Mouse (Mus musculus) gonadal fat pad, adult 2 months (tissue): ENCODE data around the gene Tmem150c. TPM values are rescaled to one million over a fixed set of nuclear protein-coding genes. Genes with fewer than 3 reads are reported as not detected.

ENCODE experiments used
- DNase-seq: peaks from one replicate; pipeline ENCODE4 v3.0.0-alpha.2; 2012; ENCODE audit warnings: low read depth
- polyA plus RNA-seq: library from polyadenylated mRNA; depleted of rRNA; stranded (reverse); fragments of >200 nt; gene quantifications from 2 replicates; pipeline ENCODE4 v1.2.3, GENCODE M21; 2012; rRNA removed

Gene Tmem150c
- polyA plus RNA-seq: 103 and 164 TPM in 2 replicates

DNA sequence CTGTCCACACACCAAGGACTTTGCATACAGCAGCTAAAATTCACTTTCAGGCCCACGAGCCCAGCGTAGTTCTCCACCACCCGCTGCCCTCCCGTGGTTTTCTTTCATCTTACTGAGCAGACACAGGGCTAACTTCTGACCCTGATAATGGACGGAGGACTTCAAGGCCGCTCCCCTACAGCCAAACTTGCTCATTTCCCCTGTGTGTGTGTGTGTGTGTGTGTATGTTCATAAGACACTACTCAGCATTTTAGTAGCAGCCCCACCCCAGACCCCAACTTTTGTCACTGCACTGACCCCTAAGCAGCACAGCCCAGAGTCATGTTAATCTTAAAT, at the start of gene Tmem150c:
Tmem150c (minus strand) TSS at position 171 of the 336 bp plus-strand sequence.
- no peak for DNase-seq

DNA sequence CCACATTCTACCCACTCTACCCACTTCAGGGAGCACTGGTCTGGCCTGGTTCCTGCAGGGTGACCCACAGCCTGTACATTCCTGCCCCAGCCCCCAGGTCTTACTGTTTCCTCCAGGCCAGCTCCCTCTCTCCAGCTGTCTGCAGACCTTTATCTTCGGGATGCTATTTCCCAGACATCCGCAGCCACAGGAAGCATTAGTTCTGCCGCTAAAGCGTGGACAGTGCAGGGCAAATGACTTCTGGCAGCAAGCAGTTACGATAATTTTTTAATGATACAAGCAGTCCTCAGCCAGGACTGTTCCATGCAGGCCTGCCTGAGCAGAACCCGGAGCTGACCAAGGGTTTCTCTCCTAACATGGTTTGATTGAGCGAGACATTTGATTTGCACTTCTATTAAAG, 49.5 kb upstream of the Tmem150c start:
- DNase-seq: no peak

DNA sequence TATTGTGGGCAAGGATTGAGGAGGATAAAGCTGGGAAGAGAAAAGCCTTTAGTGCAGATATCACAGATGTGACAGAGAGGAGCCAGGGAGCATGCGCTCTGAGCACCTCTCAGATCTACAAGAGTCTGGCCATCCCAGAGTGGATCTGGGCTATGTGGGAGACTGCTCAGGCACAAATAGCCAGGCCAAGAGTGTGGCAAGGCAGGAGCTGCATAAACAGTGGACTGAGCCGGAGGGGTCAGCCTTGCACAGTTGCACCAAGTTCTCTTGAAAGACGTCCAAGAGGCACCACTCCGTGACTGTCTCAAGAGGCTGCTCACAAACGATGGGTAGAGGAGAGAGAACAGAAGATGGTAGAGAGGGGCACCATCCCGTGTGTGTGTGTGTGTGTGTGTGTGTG, 47.1 kb upstream of the Tmem150c start:
- no peak for DNase-seq

DNA sequence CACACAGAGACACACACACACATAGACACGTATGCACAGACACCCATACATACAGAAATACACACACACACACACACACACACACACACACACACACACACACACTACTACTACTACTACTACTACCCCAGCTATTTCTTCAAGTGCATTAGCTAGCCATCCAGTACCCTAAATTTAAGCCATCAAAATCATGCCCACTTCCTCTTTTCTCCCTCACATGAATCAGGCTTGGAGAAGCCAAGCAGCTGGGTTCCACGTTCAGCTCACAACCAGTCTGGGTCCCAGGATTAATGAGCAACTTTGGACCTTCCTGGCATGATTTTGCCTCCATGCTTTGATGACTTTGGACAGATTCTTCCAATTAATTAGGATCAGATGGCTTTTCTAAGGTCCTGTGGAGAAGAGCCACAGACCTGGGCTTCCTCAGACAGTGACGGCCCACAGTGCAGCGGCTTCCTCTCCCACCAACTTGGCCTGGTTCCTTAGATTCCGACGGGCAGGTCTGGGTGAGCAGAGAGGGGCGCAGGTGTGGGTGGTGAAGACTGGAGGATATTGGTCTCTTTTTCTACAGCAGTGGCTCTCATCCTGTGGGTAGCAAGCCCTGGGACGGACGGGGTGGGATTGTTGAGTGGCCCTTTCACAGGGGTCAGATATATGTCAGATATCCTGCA, 46.0 kb upstream of the Tmem150c start:
- DNase-seq: no peak

DNA sequence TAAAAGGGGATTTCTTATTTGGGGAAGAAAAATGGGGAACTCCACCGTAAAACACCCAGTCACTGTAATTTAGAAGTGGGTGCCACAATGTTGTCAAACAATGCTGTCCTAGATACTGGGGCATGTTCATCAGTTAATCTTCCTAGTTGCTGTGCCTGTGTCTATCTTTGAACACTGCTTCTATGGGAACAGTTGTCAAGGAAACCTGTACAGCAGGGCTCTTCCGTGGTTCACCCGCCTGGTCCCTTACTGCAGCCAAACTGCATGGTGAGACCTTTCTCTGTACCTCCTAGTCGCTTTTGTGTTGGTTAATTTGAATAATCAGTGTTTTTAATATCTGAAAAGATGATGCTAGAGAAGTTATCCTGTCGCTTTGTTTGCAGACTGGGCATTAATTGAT, 41.2 kb upstream of the Tmem150c start:
- no peak for DNase-seq

DNA sequence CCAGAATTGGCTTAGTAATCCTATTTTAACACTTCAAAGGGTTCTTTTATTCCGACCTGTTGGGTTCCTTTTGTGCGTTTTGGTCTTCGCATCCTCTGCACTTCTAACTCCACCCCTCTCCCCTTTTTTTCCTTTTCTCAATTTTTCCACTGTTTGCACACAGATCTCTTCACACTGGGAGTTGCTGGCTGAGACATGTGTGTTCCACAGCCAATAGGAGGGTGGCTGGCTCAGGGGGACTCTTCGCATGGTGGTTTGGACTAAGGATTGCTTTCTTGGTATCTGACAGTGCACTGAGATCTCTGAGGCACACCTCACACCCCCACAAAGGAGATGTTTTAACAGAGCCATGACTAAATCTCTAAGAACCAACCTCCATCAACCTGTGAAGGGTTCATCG, 40.7 kb upstream of the Tmem150c start:
- DNase-seq: no peak

DNA sequence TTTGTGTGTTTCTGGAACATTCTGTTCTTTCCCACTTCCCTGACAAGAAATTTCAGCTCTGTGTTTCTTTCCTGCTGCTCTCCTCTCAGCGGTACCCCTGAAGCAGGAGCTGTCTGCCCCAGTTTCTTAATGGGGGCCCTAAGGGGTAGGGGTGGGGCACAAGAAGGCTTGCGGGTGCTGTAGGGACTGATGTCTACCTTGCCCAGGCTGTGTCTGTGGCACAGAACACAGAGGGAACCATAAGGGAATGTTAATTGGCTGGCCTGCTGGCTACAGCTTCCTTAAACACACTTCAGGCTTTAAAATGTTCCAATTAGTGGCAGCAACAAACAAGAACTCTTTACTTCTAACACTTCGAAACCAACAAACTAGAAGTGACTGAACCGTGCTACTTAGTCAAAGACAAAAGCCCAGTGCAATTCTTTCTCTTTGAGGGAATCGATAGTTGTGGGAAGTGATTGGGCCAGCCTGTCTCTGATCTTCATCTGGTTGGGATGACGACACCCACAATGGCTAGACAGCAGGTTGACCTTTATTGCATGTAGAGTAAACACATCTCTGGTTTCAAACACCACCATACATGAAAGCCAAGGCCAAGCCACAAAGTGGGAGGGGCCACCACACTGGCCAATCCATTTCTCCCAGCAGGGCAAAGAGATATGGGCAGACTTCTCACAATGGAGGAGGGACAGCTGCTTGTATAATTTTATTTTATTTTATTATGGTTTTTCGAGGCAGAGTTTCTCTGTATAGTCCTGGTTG, 39.7 kb upstream of the Tmem150c start:
- DNase-seq: no peak

DNA sequence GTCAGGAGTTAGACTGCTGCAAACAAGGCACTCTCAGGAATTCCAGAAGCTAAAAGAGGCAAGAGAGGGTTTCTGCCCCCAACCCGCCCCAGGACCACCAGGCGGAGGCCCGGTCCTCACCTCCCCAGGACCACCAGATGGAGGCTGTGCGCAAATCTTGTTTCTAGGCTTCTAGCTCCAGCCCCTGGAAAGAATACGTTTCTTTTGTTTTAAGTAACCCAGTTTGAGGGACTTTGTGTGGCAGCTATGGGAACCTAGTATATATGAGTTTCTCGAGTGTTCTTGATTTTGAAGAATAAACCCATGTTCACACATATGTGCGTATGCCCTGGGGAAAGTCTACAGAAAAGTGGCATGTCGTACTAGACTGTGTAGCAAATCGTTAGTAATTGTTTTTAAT, 37.9 kb upstream of the Tmem150c start:
- DNase-seq: no peak

DNA sequence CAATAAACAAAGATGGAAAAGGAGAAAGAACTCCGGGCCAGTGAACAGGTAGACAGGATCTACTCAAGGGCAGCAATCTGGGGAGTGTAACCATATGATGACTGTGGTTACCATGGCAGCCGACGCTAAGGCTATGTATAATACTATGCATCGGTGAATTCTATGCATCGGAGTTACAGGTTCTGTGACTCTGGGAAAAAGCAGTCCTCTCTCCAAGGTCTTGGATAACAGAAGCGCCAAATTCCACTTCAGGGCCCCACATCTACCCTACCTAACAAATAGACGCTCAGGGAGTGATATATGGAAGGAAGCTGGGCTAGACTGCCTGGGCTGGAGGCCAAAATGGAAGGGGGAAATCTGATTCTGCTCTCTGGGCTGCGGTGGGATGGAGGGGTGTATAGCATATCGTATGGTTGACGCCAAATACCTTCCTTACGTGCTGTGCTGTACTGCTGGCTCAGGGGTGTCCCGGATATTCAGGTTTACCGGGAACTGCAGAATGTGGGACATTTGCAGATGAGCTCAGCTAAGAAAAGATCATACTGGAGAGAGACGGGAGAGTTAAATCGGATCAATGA, 37.3 kb upstream of the Tmem150c start:
- DNase-seq: no peak

DNA sequence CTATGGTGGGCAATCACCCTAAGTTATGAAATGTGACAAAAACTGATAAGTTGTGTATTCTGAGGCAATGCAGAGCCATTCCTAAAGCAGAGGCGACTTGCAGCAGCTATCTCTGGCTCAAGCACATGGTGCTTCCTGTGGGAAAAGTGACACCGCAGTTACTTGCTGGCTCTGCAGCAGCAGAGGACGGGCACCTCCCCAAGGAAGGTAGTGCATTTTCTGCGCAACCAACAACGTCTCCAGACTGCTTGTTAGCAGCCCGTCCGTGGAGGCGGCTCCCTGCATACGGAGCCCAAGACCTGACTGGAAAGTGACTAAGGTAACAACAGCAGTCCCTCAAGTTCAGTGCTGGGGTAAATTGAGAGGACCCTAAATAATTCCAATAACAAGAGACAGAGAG, 36.8 kb upstream of the Tmem150c start:
- DNase-seq: no peak

DNA sequence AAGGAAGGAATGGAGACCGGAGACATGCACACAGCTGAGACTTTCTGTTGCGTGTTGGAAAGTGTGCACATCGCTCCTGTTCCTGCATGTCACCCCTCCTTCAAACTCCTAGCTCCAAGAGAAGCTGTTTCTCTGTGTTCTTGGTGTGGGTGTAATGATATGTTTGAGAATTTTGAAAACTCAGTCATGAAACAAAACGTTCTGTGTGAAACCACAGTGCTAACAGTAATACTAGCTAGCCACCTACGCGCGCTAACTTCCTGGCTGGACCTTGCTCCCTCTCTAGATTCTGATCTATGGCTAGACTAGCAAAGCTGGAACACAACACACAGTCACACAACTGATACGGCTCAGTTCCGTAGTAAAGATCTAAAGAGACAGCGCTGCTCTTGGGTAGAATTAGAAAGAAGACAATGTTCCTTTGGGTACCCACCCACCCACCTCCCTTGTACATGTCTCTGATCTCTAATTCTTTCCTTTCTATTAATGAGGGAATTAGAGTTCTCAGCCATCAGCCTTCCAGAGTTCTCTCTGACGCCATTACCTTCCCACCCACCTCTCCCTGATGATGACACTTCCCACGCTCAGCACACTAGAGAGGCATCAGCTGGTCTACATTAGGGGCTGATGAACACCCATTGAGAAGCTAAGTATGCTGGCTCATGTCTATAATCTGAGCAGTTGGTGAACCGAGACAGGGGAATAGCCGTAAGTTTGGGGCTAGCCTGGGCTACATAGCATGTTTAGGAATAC, 32.0 kb upstream of the Tmem150c start:
- no peak for DNase-seq

DNA sequence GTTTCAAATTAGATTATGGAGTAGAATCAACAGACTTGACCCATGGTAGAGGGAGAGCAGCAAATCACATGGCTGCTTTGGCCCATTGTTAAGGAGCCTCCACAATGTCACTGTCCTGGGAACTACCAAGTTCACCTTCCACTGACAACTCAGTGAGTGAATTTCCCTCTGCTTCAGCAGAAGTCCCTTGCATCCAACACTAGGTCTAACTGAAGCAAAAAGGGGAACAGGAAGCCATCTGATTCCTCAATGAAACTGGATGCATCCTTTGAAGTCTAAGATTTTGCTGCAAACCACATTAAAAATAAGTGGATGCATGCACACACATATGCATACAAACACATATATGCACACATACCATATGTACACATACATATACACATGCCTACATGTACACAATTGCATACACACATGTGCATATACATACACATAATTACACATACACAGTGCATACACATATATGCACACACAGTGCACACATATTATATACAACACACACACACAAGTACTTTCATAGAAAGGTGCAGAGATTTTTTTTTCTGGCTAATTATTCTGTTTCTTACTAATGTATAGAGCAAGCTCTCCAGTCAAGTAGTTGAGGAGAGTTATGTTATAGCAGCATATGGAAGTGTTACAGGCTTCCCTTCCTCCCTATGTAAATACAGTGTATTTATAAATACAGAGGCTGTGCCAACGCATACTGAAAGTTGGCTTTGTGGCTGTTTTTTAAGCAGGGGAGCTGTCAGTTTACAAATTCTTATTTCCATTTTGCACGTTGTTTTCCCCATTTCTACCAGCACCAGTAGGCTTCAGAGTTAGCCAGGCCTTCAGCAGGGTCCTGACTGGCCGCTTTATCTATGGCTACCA, 27.7 kb upstream of the Tmem150c start:
- no peak for DNase-seq

DNA sequence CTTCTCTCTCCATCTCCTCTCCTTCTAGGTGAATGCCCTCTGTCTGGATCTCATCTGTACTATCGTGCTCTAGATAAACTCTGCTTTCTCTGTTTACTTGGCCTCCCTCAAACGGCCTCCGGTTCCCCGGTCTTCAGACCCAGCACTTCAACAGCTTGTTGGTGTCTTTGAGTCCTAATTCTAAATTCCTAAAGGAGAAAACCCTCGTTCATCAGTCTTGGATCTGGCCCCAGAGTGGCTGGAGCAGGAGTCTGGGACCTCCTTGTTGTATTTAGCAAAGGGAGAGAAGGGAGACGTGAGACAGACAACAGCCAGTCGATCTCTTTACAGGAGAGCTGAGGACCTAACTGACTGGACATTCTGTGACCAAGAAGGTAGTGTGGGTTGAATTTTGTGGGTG, 27.0 kb upstream of the Tmem150c start:
- DNase-seq: no peak

DNA sequence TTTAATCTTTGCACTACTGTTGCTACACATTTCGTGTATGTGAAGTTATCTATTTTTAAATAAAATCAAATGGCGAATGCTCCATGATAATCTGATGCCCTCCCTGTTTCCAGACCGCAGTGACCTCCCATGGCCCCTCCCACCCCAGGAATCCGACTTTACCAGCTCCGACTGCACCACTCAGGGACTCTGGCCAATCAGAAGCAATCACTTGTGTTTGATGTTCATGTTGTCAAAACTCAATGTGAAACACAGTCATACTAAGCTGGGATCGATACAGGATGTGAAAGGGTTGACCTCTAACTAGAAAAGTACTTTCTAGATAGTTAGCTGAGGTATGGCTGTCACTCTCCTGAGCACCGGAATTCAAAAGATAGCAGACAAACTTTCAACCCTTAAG, 26.3 kb upstream of the Tmem150c start:
- DNase-seq: no peak

DNA sequence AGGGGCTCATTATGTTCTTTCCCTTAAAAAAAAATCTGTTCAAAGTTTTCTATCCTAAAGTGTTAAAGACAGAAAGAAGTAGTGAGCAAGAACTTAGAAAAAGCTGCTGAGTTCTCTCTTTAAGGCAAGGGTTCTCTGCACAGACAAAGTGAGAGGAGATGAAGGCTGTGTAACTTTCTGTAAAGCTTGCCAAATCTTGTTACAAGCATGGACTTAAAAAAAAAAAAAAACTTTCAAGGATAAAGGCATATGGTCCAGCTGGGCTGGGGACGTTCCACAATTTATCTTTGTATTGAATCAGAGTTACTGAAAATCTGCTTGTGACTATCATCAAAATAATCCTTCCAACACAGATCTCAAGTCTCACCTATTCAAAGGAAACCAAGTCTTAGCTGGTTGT, 21.4 kb upstream of the Tmem150c start:
- no peak for DNase-seq

DNA sequence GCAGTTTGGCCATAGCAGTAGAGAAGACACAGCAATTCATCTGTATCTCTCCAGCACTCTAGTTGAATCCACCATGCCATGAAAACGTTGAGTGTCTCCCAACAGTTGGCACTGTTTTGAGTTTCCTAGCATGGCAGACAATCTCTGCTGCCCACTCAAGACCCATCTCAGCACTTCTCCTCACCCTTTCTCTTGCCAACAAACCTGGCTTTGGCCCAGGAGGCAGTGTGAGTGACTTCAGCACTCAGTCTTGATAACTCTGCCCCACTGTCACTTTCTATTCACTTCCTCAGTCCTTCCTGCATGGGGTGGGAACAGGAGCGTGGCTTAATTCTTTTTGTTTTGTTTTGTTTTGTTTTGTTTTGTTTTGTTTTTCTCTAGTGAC, 19.2 kb upstream of the Tmem150c start:
- DNase-seq: no peak

DNA sequence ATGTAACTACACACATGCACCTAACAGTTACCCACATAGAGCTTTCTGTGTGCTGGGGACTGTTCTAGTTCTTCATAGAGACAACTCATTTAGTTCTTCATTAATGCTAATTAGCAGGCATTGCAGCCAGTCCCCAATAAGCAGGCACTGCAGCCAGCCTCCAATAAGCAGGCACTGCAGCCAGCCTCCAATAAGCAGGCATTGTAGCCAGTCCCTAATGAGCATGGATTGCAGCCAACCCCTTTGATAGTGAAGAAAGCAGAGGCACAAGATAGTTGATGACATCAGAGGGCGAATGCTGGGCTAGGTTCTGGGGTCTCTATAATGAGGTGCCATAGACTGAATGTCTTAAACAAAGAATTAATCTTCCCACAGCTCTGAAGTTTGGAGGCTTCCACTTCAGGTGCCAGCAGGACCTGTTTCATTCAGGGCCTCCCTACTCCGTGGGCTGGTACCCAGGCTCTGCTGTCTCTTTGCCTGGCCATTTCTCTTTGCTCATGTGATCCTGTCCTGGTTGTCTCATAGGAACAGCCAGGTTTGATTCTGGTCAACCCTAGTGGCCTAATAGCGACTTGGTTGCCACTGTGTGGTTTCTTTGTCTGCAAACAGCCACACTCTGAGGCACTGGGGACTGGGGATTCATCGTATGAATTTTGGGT, 18.6 kb upstream of the Tmem150c start:
- DNase-seq: no peak

DNA sequence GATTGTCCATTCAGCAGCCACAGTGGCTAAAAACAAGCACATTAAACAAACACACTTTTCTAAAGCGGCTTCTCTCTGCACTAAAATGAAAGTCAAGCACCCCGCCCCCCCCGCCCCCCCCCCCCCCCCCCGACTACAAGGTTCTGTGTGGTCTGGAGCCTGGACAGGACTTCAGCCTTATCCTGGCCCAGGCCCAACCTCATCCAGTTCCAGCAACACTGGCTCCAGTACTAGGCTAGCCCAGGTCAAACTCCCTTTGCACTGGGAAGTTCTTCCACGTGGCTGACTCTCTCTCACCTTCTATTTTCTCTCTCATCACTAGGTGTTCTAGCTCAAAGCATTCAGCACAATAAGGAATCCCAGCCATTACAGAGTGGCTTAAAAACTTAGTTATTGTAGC, 17.9 kb upstream of the Tmem150c start:
- no peak for DNase-seq

DNA sequence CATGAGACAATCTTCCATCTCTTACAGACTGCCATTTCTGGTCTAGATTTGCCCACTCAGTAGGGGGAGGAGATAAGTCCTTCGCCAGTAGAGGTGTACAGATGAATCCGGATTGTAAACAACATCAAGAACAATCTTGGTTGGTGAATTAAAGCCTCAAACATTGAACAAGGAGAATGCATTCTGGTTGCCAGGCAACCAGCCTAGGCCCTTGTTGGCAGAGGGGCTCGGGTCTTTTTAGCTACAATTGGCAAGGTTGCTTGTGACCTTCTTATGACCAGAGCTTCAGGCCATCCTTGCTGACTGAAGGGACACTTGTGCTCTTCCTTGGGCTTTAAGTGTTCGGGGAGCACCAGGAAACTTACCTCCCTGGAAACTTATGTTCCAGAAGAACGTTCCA, 16.5 kb upstream of the Tmem150c start:
- DNase-seq: no peak

DNA sequence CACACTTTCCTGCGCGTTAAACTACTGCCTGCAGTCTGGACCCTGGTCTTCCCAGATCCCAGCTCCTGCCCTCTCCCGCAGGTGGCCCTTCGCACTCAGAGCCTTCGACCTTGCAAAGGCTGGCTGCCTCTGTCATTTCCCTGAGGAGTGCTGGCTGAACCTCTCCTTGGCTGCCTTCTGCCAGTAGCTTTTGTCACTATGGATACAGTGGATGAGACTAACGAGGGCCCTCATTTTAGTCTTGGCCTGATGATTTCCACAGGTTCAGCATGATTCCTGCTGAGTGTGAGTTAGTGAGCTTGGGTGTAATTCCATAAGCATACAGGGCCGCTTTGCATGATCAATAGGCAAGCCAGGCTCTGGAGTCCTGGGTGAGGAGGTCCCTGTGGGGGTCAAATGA, 16.0 kb upstream of the Tmem150c start:
- no peak for DNase-seq

DNA sequence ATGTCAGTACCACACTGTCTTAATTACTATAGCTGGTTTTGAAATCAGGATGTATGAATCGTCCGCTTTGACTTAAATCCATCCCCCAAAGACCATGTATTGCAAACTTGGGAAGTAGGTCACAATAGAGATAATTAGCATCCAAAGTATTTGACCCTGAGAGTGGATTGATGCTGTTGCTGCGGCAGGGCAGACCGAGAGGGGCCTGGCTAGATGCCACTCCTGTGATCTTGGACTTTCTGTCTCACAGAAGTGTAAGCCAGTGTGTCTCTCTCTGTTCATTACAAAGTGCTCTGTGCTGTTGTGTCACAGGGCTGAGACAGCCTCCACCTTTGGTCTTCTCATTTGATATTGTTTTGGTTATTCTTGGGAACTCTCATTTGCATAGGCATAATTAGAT, 12.5 kb upstream of the Tmem150c start:
- DNase-seq: no peak
